Mouse (Mus musculus): ENCODE results near the gene Insl6.

DNA sequence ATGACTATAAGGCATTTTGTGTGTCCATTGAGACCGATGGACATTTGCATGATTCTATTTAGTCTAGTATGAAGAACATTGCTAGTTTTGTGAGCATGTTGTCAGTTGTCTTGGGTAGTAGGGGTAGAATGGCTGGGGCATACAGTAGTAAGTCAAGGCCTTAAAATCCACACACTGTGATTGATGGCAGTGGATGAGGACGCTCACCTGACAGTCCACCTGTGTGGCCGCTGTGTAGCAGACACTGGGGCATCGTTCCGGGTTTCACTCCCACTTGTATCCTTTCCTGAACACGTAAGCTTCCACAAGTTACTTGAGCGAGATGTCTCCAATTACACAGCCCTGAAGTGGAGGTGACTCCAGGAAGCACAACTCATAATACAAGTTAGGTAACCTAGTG lies 38.4 kb upstream of the Insl6 start:
- TF ChIP-seq POLR2A (IDR thresholded peaks at IDR 0.05; ENCODE audit: low read depth, low read length) (no peak), CTCF (IDR thresholded peaks at IDR 0.05; ENCODE audit: extremely low read depth, insufficient read depth, insufficient read length, insufficient replicate concordance) (no peak)

All from spleen, adult 2 months (tissue).